Mouse (Mus musculus) ES-Bruce4 (cell line): Measurements from ENCODE around the gene Alg9.

ENCODE experiments used
- CTCF ChIP-seq: IDR thresholded peaks from one replicate; pipeline ENCODE4 v1.8.1; 2011; ENCODE audit warnings: low read depth, low read length
- EP300 ChIP-seq: IDR thresholded peaks from 2 replicates; pipeline ENCODE4 v1.6.1; 2011; ENCODE audit warnings: low read depth, low read length; ENCODE audit not compliant: insufficient read depth
- POLR2A ChIP-seq: IDR thresholded peaks from one replicate; pipeline ENCODE4 v1.8.1; 2011; ENCODE audit warnings: low read length; ENCODE audit not compliant: insufficient read depth

- TF ChIP-seq POLR2A (no peak), CTCF (no peak), EP300 (no peak)
These were observed 42.3 kb upstream of the Alg9 start for GRCm38 (mm10) chr9:50732560-50732959.
